Mouse (Mus musculus): ENCODE results near the gene Tlr5.

The Tlr5 gene

GRCm38 (mm10) chr1:182954287-182955046, at the start of gene Tlr5:
TSS of gene Tlr5 (plus strand) at chr1:182954788.
- no peak for DNase-seq (ENCODE audit: low read depth)

- no peak for DNase-seq (ENCODE audit: low read depth)
Observed at GRCm38 (mm10) chr1:182905669-182906068, 48.9 kb upstream of the Tlr5 start.

GRCm38 (mm10) chr1:182908050-182909036, 46.2 kb upstream of the Tlr5 start:
- peak; percentile 97 for DNase-seq (ENCODE audit: low read depth)

- no peak for DNase-seq (ENCODE audit: low read depth)
Observed at GRCm38 (mm10) chr1:182909066-182909465, 45.5 kb upstream of the Tlr5 start.

- DNase-seq (ENCODE audit: low read depth): no peak
Observed at GRCm38 (mm10) chr1:182909596-182909995, 45.0 kb upstream of the Tlr5 start.

GRCm38 (mm10) chr1:182912591-182912990, 42.0 kb upstream of the Tlr5 start:
- DNase-seq (ENCODE audit: low read depth): no peak

GRCm38 (mm10) chr1:182914121-182914908, 40.3 kb upstream of the Tlr5 start:
- no peak for DNase-seq (ENCODE audit: low read depth)

- DNase-seq (ENCODE audit: low read depth): no peak
Observed at GRCm38 (mm10) chr1:182916166-182916565, 38.4 kb upstream of the Tlr5 start.

- DNase-seq (ENCODE audit: low read depth): no peak
Observed at GRCm38 (mm10) chr1:182918718-182919346, 35.8 kb upstream of the Tlr5 start.

- DNase-seq (ENCODE audit: low read depth): no peak
Observed at GRCm38 (mm10) chr1:182922824-182923223, 31.8 kb upstream of the Tlr5 start.

GRCm38 (mm10) chr1:182926465-182926864, 28.1 kb upstream of the Tlr5 start:
- DNase-seq (ENCODE audit: low read depth): no peak

GRCm38 (mm10) chr1:182927878-182928851, 26.4 kb upstream of the Tlr5 start:
- no peak for DNase-seq (ENCODE audit: low read depth)

- no peak for DNase-seq (ENCODE audit: low read depth)
Observed at GRCm38 (mm10) chr1:182935469-182935868, 19.1 kb upstream of the Tlr5 start.

GRCm38 (mm10) chr1:182937486-182938120, 17.0 kb upstream of the Tlr5 start:
- DNase-seq (ENCODE audit: low read depth): no peak

GRCm38 (mm10) chr1:182941921-182942320, 12.7 kb upstream of the Tlr5 start:
- no peak for DNase-seq (ENCODE audit: low read depth)

- no peak for DNase-seq (ENCODE audit: low read depth)
Observed at GRCm38 (mm10) chr1:182943911-182944310, 10.7 kb upstream of the Tlr5 start.

GRCm38 (mm10) chr1:182944638-182945037, 9.9 kb upstream of the Tlr5 start:
- peak; percentile 70 for DNase-seq (ENCODE audit: low read depth)

GRCm38 (mm10) chr1:182945561-182945960, 9.0 kb upstream of the Tlr5 start:
- no peak for DNase-seq (ENCODE audit: low read depth)

GRCm38 (mm10) chr1:182951298-182951697, 3.3 kb upstream of the Tlr5 start:
- peak; percentile 86 for DNase-seq (ENCODE audit: low read depth)

- DNase-seq (ENCODE audit: low read depth): no peak
Observed at GRCm38 (mm10) chr1:182953165-182953564, 1.4 kb upstream of the Tlr5 start.
